Mouse (Mus musculus): ENCODE data around the gene Akr1c19.

- TF ChIP-seq POLR2A (IDR thresholded peaks at IDR 0.05; ENCODE audit: low read depth, low read length), result no peak
- no peak for TF ChIP-seq CTCF (IDR thresholded peaks at IDR 0.05; ENCODE audit: borderline replicate concordance, insufficient read depth, low read length)
Measured at GRCm38 (mm10) chr13:4257349-4257748, 28.8 kb downstream of the Akr1c19 start.

Data from embryonic fibroblast, embryonic 13.5 days (primary cell).